Mouse (Mus musculus) ES-Bruce4 (cell line): ENCODE measurements around the gene Sytl1. TPM values are rescaled to one million over a fixed set of nuclear protein-coding genes. Genes with fewer than 3 reads are reported as not detected.

Experiments used
- H3K27ac ChIP-seq: 2 replicates; pipeline ENCODE4 v1.5.1; 2012; ENCODE audit warnings: low read length, inconsistent platforms; ENCODE audit not compliant: insufficient read depth
- H3K27me3 ChIP-seq: 2 replicates; pipeline ENCODE4 v1.6.1; 2012; ENCODE audit warnings: mild to moderate bottlenecking, low read length, inconsistent platforms; ENCODE audit not compliant: control insufficient read depth, poor library complexity, insufficient read depth, severe bottlenecking
- H3K36me3 ChIP-seq: 2 replicates; pipeline ENCODE4 v1.6.1; 2012; ENCODE audit warnings: inconsistent platforms, mild to moderate bottlenecking, low read length, moderate library complexity; ENCODE audit not compliant: control insufficient read depth, poor library complexity, insufficient read depth, severe bottlenecking
- H3K4me1 ChIP-seq: one replicate; pipeline ENCODE4 v1.8.1; 2011; ENCODE audit warnings: low read length; ENCODE audit not compliant: control insufficient read depth, insufficient read depth
- H3K4me3 ChIP-seq: 2 replicates; pipeline ENCODE4 v1.5.1; 2011; ENCODE audit warnings: low read depth, mild to moderate bottlenecking, low read length
- H3K9ac ChIP-seq: 2 replicates; pipeline ENCODE4 v1.6.1; 2012; ENCODE audit warnings: low read depth, mild to moderate bottlenecking, inconsistent platforms; ENCODE audit not compliant: poor library complexity, severe bottlenecking
- H3K9me3 ChIP-seq: replicated peaks from 2 replicates; pipeline ENCODE4 v1.6.1; 2012; ENCODE audit warnings: mild to moderate bottlenecking, low read length, inconsistent platforms; ENCODE audit not compliant: control insufficient read depth, poor library complexity, insufficient read depth, severe bottlenecking
- CTCF ChIP-seq: IDR thresholded peaks from one replicate; pipeline ENCODE4 v1.8.1; 2011; ENCODE audit warnings: low read depth, low read length
- EP300 ChIP-seq: IDR thresholded peaks from 2 replicates; pipeline ENCODE4 v1.6.1; 2011; ENCODE audit warnings: low read depth, low read length; ENCODE audit not compliant: insufficient read depth
- POLR2A ChIP-seq: IDR thresholded peaks from one replicate; pipeline ENCODE4 v1.8.1; 2011; ENCODE audit warnings: low read length; ENCODE audit not compliant: insufficient read depth
- polyA plus RNA-seq: library from polyadenylated mRNA; stranded (reverse); fragments of >200 nt; gene quantifications from 2 replicates; pipeline ENCODE4 v1.2.4, GENCODE M21; 2011; ENCODE audit warnings: low read depth; ENCODE audit not compliant: missing spikeins, insufficient read depth, insufficient read length

The Sytl1 gene
- polyA plus RNA-seq, 1 experiment = 12.6 TPM

DNA sequence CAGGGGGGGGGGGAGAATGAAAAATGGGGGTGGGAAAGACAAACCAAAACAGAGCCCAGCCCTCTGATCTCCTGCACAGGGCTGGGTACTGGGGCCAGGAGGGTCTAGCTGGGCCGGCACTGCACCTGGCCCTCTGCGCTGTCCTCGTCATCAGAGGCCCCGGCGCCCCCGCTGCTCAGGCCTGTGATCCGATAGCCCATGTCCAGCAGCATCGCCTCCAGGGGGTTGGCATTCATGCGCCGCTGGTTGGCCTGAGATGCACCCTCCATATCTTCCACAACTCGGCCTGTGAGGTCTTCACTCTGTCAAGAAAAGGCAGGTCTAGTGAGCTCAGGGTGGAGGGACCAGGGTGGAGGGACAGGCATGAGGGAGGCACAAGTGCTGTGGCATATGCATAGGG lies 31.2 kb upstream of the Sytl1 start:
- H3K9ac ChIP-seq = no peak overlapping the region
- TF ChIP-seq EP300 = no peak
- no peak for TF ChIP-seq POLR2A
- no peak for TF ChIP-seq CTCF
- peaks cover 4% of the 10 kb centered on the region for H3K4me1 ChIP-seq
- H3K27ac ChIP-seq = no peak overlapping the region
- H3K27me3 ChIP-seq = no peaks in the 10 kb centered on the region
- peaks cover 16% of the 10 kb centered on the region; the same call in 1 of the 2 replicates for H3K36me3 ChIP-seq
- H3K4me3 ChIP-seq = no peak overlapping the region
- H3K9me3 ChIP-seq = no peaks in the 10 kb centered on the region

DNA sequence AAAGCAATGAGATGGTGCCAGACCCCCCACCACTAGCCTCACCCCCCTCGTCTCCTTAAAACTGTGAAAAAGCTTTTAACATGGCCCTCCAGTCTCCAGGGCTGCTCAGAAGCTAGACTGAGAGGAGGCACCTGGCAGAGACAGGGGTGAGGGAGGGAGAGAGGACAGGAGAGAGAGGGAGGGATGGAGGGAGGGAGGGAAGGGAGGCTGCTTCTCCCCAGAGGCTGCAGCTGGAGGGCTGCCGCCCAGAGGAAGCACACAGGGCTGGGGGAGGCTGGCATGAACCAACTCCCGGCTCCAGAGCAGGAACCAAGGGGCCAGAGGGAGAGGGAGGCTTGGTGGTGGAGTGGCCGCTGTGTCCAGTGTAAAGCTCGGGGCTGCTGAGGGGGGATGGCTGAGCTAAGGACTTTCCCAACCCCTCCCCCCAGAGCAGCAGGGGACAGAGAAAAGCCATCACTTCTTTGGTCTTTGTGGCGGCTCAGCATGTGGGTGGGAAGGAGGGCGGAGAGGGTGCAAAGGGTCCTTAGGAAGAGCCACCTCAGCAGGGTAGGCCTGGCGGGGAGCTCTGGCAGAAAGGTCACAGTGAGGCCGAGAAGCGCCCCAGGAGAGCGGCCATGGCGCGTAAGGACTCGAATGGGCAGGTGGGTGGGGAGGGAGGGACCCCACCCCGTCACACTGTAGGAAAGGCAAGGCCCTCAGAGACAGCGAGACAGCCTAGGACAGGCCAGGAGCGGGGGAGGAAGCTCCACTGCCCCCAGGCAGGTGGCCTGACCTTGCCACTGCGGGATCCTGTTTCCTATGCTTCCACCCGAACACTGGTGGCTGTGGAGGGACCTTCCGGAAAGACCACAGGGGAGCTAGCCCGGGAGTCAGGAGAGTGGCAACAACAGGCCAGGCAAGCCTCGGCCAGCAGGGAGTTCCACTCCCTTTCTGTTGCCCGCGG lies 30.3 kb upstream of the Sytl1 start:
- Histone ChIP-seq H3K9ac (no peak overlapping the region), H3K27me3 (no peaks in the 10 kb centered on the region), H3K36me3 (peaks cover 16% of the 10 kb centered on the region; the same call in 1 of the 2 replicates), H3K27ac (no peak overlapping the region), H3K4me3 (no peak overlapping the region), H3K4me1 (peaks cover 4% of the 10 kb centered on the region), H3K9me3 (no peaks in the 10 kb centered on the region)
- TF ChIP-seq EP300 (no peak), CTCF (no peak), POLR2A (no peak)

DNA sequence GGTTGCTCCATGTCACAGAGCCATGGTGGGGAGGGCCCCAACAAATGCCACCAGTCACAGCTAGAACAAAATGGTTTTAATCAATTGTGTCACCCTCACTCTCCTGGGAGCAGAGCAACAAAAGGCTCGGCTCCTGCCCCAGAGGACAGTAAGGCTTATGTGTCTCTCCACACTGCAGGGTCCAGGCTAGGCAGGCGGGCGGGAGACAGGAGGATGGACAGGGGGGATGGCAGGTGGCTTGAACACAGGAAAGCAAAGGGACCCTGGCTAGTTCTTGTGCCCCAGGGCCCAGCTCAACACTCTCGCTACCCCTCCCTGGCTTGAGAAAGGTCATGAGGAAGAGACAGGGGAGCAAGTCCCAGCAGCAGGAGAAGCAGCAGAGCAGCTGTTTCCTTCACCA lies 29.5 kb upstream of the Sytl1 start:
- Histone ChIP-seq H3K36me3 (peaks cover 16% of the 10 kb centered on the region; the same call in 1 of the 2 replicates), H3K9me3 (no peaks in the 10 kb centered on the region), H3K27me3 (no peaks in the 10 kb centered on the region), H3K27ac (no peak overlapping the region), H3K4me1 (peaks cover 4% of the 10 kb centered on the region), H3K4me3 (no peak overlapping the region), H3K9ac (no peak overlapping the region)
- TF ChIP-seq POLR2A (no peak), CTCF (no peak), EP300 (no peak)

DNA sequence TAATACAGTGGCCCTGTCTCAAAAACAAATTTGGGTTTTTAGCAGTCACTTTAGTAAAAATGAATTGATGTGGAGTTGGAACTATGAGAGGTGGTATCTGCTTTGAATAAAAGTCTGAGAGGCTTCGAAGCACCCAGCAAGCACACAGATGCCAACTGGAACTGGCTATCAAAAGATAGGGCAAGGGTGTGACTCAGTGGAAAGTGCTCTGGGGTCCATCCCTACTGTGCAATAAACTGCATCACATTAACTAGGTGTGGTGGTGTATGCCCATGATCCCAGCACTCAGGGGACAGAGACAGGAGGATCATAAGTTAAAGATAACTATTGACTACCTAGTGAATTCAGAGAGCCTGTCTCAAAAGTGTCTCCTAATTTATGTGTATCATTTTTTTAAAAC lies 28.3 kb upstream of the Sytl1 start:
- peaks cover 14% of the 10 kb centered on the region; the same call in 1 of the 2 replicates for H3K36me3 ChIP-seq
- no peak overlapping the region for H3K9ac ChIP-seq
- H3K4me1 ChIP-seq = peaks cover 4% of the 10 kb centered on the region
- H3K27me3 ChIP-seq = no peaks in the 10 kb centered on the region
- no peak for TF ChIP-seq EP300
- no peak for TF ChIP-seq CTCF
- no peak for TF ChIP-seq POLR2A
- H3K27ac ChIP-seq = no peak overlapping the region
- no peaks in the 10 kb centered on the region for H3K9me3 ChIP-seq
- H3K4me3 ChIP-seq = no peak overlapping the region

DNA sequence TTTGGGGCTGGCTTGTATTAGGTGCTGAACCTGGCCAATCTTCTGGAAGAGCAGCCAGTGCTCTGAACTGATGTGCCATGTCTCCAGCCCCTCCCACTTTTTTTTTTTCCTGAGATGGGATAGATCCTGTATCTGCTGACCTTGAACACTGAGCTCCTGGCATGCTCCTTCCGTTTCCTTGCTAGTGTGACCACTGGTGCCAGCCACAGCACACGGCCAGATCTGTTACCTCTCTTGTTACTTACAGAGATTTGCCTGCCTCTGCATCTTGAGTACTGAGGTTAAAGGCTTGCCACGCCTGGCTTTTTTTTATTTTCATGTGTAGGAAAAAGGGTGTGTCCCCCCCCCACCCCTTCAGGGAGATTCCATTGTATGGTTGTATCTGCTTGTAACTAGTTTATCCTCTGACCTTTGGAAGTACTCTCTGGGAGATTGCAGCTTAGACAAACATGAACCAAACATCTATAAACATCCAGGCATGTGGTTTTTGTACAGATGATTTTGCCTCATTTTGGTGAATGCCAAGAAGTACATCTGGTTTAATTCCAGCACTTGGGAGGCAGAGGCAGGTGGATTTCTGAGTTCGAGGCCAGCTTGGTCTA lies 23.7 kb upstream of the Sytl1 start:
- Histone ChIP-seq H3K36me3 (no peaks in the 10 kb centered on the region), H3K4me1 (no peaks in the 10 kb centered on the region), H3K9me3 (no peaks in the 10 kb centered on the region), H3K27me3 (no peaks in the 10 kb centered on the region), H3K9ac (no peak overlapping the region), H3K27ac (peak overlapping the region; percentile 42; the same call in 1 of the 2 replicates), H3K4me3 (no peak overlapping the region)
- TF ChIP-seq CTCF (no peak), POLR2A (no peak), EP300 (no peak)

DNA sequence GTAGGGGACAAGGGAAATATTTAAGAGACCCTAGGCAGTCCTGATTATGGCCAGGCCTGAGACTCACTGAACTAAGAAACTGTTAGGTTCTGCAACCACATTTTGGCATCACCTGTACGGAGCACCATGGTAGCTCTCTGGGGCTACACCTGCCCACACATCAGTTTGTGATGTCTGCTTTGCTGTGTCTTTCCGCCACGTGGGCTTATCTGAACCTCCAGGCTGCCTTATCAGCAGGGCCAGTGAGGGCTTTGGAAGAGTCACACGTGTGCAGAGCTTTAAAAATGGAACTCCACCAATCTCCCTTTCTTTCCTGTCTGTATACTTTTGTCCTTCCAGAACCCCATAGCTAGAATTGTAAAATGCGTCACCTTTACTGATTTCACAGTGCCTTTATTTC lies 23.0 kb upstream of the Sytl1 start:
- no peak overlapping the region for H3K9ac ChIP-seq
- H3K9me3 ChIP-seq = no peaks in the 10 kb centered on the region
- no peaks in the 10 kb centered on the region for H3K4me1 ChIP-seq
- H3K4me3 ChIP-seq = no peak overlapping the region
- H3K27me3 ChIP-seq = no peaks in the 10 kb centered on the region
- no peak for TF ChIP-seq EP300
- TF ChIP-seq CTCF = no peak
- TF ChIP-seq POLR2A = no peak
- H3K27ac ChIP-seq = no peak overlapping the region
- H3K36me3 ChIP-seq = no peaks in the 10 kb centered on the region
